Mouse (Mus musculus): ENCODE data around the gene Actr2.

DNA sequence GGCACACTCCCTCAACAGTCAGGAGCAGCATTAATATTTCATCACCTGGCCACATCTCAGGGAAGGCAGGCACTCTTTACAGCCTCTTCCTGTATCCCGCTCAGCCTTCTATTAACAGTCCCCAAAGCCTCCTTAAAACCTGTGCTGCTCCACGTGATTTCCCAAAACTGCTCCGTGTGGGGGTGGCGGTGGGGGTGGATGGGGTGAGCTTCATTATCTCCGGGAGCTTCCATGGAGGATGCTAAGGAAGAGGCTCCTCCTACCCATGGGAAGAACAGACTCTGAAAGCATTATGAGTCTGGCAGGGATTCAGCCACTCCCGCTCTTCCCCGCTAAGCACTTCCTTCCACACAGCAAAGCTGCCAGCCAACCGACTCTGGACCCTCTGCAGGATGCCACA is 74.0 kb downstream of the Actr2 start:
- no peak for TF ChIP-seq CTCF (IDR thresholded peaks at IDR 0.05; ENCODE audit: control insufficient read depth, insufficient read depth, insufficient replicate concordance, low read depth, low read length)
- TF ChIP-seq POLR2A (IDR thresholded peaks at IDR 0.05; ENCODE audit: control insufficient read depth, low read depth, low read length) = no peak

Measured in testis, adult 2 months (tissue).